Mouse (Mus musculus) bone marrow, adult 2 months (tissue): ENCODE measurements around the gene Gm10260.

ENCODE experiments used
- CTCF ChIP-seq: fragments of 200-500 bp; IDR thresholded peaks from 2 replicates; pipeline ENCODE4 v1.5.1; 2011; ENCODE audit warnings: low read length, control low read depth; ENCODE audit not compliant: control insufficient read depth, insufficient read depth
- POLR2A ChIP-seq: fragments of 200-500 bp; IDR thresholded peaks from 2 replicates; pipeline ENCODE4 v1.6.1; 2011; ENCODE audit warnings: low read depth, mild to moderate bottlenecking, control low read depth, low read length, borderline replicate concordance; ENCODE audit not compliant: control insufficient read depth

- TF ChIP-seq CTCF = no peak
- TF ChIP-seq POLR2A = no peak
Observed at GRCm38 (mm10) chr13:97778698-97779194, 18.3 kb upstream of the Gm10260 start.
